Mouse (Mus musculus): ENCODE measurements around the gene Rbpj. TPM values are rescaled to one million over a fixed set of nuclear protein-coding genes. Genes with fewer than 3 reads are reported as not detected.

Rbpj gene
- polyA plus RNA-seq, 1 experiment from 2014 or later: 63.0 TPM

- H3K4me2 ChIP-seq: no peak overlapping the region
- no peak overlapping the region for H3K27ac ChIP-seq (ENCODE audit: low read depth, low read length)
- H3K9me3 ChIP-seq (ENCODE audit: control insufficient read depth, low read length): no peaks in the 10 kb centered on the region
- no peaks in the 10 kb centered on the region for H3K36me3 ChIP-seq (ENCODE audit: control insufficient read depth, insufficient read depth, low read length)
- 77% methylated on average over 5 of the region's 5 CpGs for WGBS
- ATAC-seq (ENCODE audit: low FRiP score) (no peak), DNase-seq (ENCODE audit: low spot score, missing footprints) (no peak)
- no peak overlapping the region for H3K4me3 ChIP-seq (ENCODE audit: low read depth, low read length)
- H3K27me3 ChIP-seq (ENCODE audit: control insufficient read depth, insufficient read depth, low read length): no peaks in the 10 kb centered on the region
- H3K9ac ChIP-seq (ENCODE audit: low read length): no peak overlapping the region
- no peaks in the 10 kb centered on the region for H3K4me1 ChIP-seq (ENCODE audit: control insufficient read depth, insufficient read depth, low read length)
Observed at GRCm38 (mm10) chr5:53479891-53480290, 13.9 kb downstream of the Rbpj start.

GRCm38 (mm10) chr5:53481021-53481420, 15.1 kb downstream of the Rbpj start:
- H3K27ac ChIP-seq (ENCODE audit: low read depth, low read length): no peak overlapping the region
- ATAC-seq (ENCODE audit: low FRiP score) (no peak), DNase-seq (ENCODE audit: low spot score, missing footprints) (no peak)
- H3K4me1 ChIP-seq (ENCODE audit: control insufficient read depth, insufficient read depth, low read length): no peaks in the 10 kb centered on the region
- 94% methylated on average over 2 of the region's 2 CpGs for WGBS
- H3K36me3 ChIP-seq (ENCODE audit: control insufficient read depth, insufficient read depth, low read length): no peaks in the 10 kb centered on the region
- no peaks in the 10 kb centered on the region for H3K9me3 ChIP-seq (ENCODE audit: control insufficient read depth, low read length)
- no peak overlapping the region for H3K4me2 ChIP-seq
- H3K9ac ChIP-seq (ENCODE audit: low read length): no peak overlapping the region
- no peak overlapping the region for H3K4me3 ChIP-seq (ENCODE audit: low read depth, low read length)
- H3K27me3 ChIP-seq (ENCODE audit: control insufficient read depth, insufficient read depth, low read length): no peaks in the 10 kb centered on the region

- no peak for DNase-seq (ENCODE audit: low spot score, missing footprints)
- Histone ChIP-seq H3K4me3 (ENCODE audit: low read depth, low read length) (no peak overlapping the region), H3K36me3 (ENCODE audit: control insufficient read depth, insufficient read depth, low read length) (no peaks in the 10 kb centered on the region), H3K9ac (ENCODE audit: low read length) (no peak overlapping the region), H3K9me3 (ENCODE audit: control insufficient read depth, low read length) (no peaks in the 10 kb centered on the region), H3K4me2 (no peak overlapping the region), H3K27ac (ENCODE audit: low read depth, low read length) (no peak overlapping the region), H3K4me1 (ENCODE audit: control insufficient read depth, insufficient read depth, low read length) (no peaks in the 10 kb centered on the region), H3K27me3 (ENCODE audit: control insufficient read depth, insufficient read depth, low read length) (no peaks in the 10 kb centered on the region)
- 91% methylated on average over 6 of the region's 6 CpGs for WGBS
- ATAC-seq (ENCODE audit: low FRiP score): no peak
Observed at GRCm38 (mm10) chr5:53485069-53485628, 19.2 kb downstream of the Rbpj start.

- DNase-seq (ENCODE audit: low spot score, missing footprints) (no peak), ATAC-seq (ENCODE audit: low FRiP score) (no peak)
- Histone ChIP-seq H3K27ac (ENCODE audit: low read depth, low read length) (no peak overlapping the region), H3K9ac (ENCODE audit: low read length) (0 out of 2 replicates have a peak overlapping the region, but pooled peaks have one; percentile 9), H3K4me1 (ENCODE audit: control insufficient read depth, insufficient read depth, low read length) (no peaks in the 10 kb centered on the region), H3K4me3 (ENCODE audit: low read depth, low read length) (no peak overlapping the region), H3K27me3 (ENCODE audit: control insufficient read depth, insufficient read depth, low read length) (no peaks in the 10 kb centered on the region), H3K9me3 (ENCODE audit: control insufficient read depth, low read length) (no peaks in the 10 kb centered on the region), H3K36me3 (ENCODE audit: control insufficient read depth, insufficient read depth, low read length) (no peaks in the 10 kb centered on the region), H3K4me2 (no peak overlapping the region)
- WGBS: 84% methylated on average over 9 of the region's 9 CpGs
Observed at GRCm38 (mm10) chr5:53485934-53486475, 20.1 kb downstream of the Rbpj start.

GRCm38 (mm10) chr5:53486966-53487592, 21.1 kb downstream of the Rbpj start:
- 58% methylated on average over 11 of the region's 11 CpGs for WGBS
- H3K9ac ChIP-seq (ENCODE audit: low read length): no peak overlapping the region
- ATAC-seq (ENCODE audit: low FRiP score) (no peak), DNase-seq (ENCODE audit: low spot score, missing footprints) (no peak)
- no peak overlapping the region for H3K27ac ChIP-seq (ENCODE audit: low read depth, low read length)
- no peaks in the 10 kb centered on the region for H3K4me1 ChIP-seq (ENCODE audit: control insufficient read depth, insufficient read depth, low read length)
- H3K36me3 ChIP-seq (ENCODE audit: control insufficient read depth, insufficient read depth, low read length): no peaks in the 10 kb centered on the region
- no peak overlapping the region for H3K4me2 ChIP-seq
- H3K4me3 ChIP-seq (ENCODE audit: low read depth, low read length): no peak overlapping the region
- H3K27me3 ChIP-seq (ENCODE audit: control insufficient read depth, insufficient read depth, low read length): no peaks in the 10 kb centered on the region
- H3K9me3 ChIP-seq (ENCODE audit: control insufficient read depth, low read length): no peaks in the 10 kb centered on the region

GRCm38 (mm10) chr5:53490697-53491099, 24.7 kb downstream of the Rbpj start:
- no peak for ATAC-seq (ENCODE audit: low FRiP score)
- no peaks in the 10 kb centered on the region for H3K27me3 ChIP-seq (ENCODE audit: control insufficient read depth, insufficient read depth, low read length)
- H3K27ac ChIP-seq (ENCODE audit: low read depth, low read length): no peak overlapping the region

GRCm38 (mm10) chr5:53493756-53494155, 27.8 kb downstream of the Rbpj start:
- H3K9ac ChIP-seq (ENCODE audit: low read length): no peak overlapping the region
- H3K27ac ChIP-seq (ENCODE audit: low read depth, low read length): no peak overlapping the region
- no peak overlapping the region for H3K4me3 ChIP-seq (ENCODE audit: low read depth, low read length)
- WGBS: 76% methylated on average over 6 of the region's 6 CpGs
- DNase-seq (ENCODE audit: low spot score, missing footprints) (no peak), ATAC-seq (ENCODE audit: low FRiP score) (no peak)
- no peaks in the 10 kb centered on the region for H3K36me3 ChIP-seq (ENCODE audit: control insufficient read depth, insufficient read depth, low read length)
- no peaks in the 10 kb centered on the region for H3K4me1 ChIP-seq (ENCODE audit: control insufficient read depth, insufficient read depth, low read length)
- H3K4me2 ChIP-seq: no peak overlapping the region
- H3K27me3 ChIP-seq (ENCODE audit: control insufficient read depth, insufficient read depth, low read length): no peaks in the 10 kb centered on the region
- H3K9me3 ChIP-seq (ENCODE audit: control insufficient read depth, low read length): no peaks in the 10 kb centered on the region

More at GRCm38 (mm10) chr5:53490697-53491099, 24.7 kb downstream of the Rbpj start:
- H3K4me2 ChIP-seq: no peak overlapping the region
- DNase-seq (ENCODE audit: low spot score, missing footprints): no peak
- H3K4me1 ChIP-seq (ENCODE audit: control insufficient read depth, insufficient read depth, low read length): no peaks in the 10 kb centered on the region
- WGBS: 73% methylated on average over 5 of the region's 5 CpGs
- no peak overlapping the region for H3K4me3 ChIP-seq (ENCODE audit: low read depth, low read length)
- no peaks in the 10 kb centered on the region for H3K36me3 ChIP-seq (ENCODE audit: control insufficient read depth, insufficient read depth, low read length)
- H3K9ac ChIP-seq (ENCODE audit: low read length): no peak overlapping the region
- H3K9me3 ChIP-seq (ENCODE audit: control insufficient read depth, low read length): no peaks in the 10 kb centered on the region

GRCm38 (mm10) chr5:53494536-53495159, 28.7 kb downstream of the Rbpj start:
- H3K4me1 ChIP-seq (ENCODE audit: control insufficient read depth, insufficient read depth, low read length): no peaks in the 10 kb centered on the region
- no peaks in the 10 kb centered on the region for H3K27me3 ChIP-seq (ENCODE audit: control insufficient read depth, insufficient read depth, low read length)
- no peak for DNase-seq (ENCODE audit: low spot score, missing footprints)
- no peak overlapping the region for H3K4me3 ChIP-seq (ENCODE audit: low read depth, low read length)
- H3K9ac ChIP-seq (ENCODE audit: low read length): no peak overlapping the region
- H3K36me3 ChIP-seq (ENCODE audit: control insufficient read depth, insufficient read depth, low read length): no peaks in the 10 kb centered on the region
- 88% methylated on average over 17 of the region's 17 CpGs for WGBS
- no peaks in the 10 kb centered on the region for H3K9me3 ChIP-seq (ENCODE audit: control insufficient read depth, low read length)
- H3K27ac ChIP-seq (ENCODE audit: low read depth, low read length): no peak overlapping the region
- no peak for ATAC-seq (ENCODE audit: low FRiP score)
- H3K4me2 ChIP-seq: no peak overlapping the region

GRCm38 (mm10) chr5:53496846-53497549, 31.0 kb downstream of the Rbpj start:
- Histone ChIP-seq H3K4me1 (ENCODE audit: control insufficient read depth, insufficient read depth, low read length) (no peaks in the 10 kb centered on the region), H3K36me3 (ENCODE audit: control insufficient read depth, insufficient read depth, low read length) (no peaks in the 10 kb centered on the region), H3K4me2 (no peak overlapping the region), H3K27ac (ENCODE audit: low read depth, low read length) (no peak overlapping the region), H3K4me3 (ENCODE audit: low read depth, low read length) (no peak overlapping the region), H3K9ac (ENCODE audit: low read length) (no peak overlapping the region), H3K9me3 (ENCODE audit: control insufficient read depth, low read length) (no peaks in the 10 kb centered on the region), H3K27me3 (ENCODE audit: control insufficient read depth, insufficient read depth, low read length) (no peaks in the 10 kb centered on the region)
- no peak for DNase-seq (ENCODE audit: low spot score, missing footprints)
- no peak for ATAC-seq (ENCODE audit: low FRiP score)
- 84% methylated on average over 9 of the region's 9 CpGs for WGBS

All from midbrain, embryonic 11.5 days (tissue).